Mouse (Mus musculus) Muller cell, postnatal 12 days (primary cell): ENCODE results near the gene Scly.
A peak's percentile ranks its signal among the peaks of the same experiment; 100 is the strongest.

Experiments
- DNase-seq: peaks from one replicate; pipeline ENCODE4 v3.0.0-alpha.2; 2015; ENCODE audit errors: inconsistent ontology term

The Scly gene

GRCm38 (mm10) chr1:91299707-91300426, 1.7 kb downstream of the Scly start:
- DNase-seq, result peak; percentile 19

GRCm38 (mm10) chr1:91301206-91301920, 3.2 kb downstream of the Scly start:
- DNase-seq, result no peak

GRCm38 (mm10) chr1:91302021-91302420, 3.9 kb downstream of the Scly start:
- no peak for DNase-seq

GRCm38 (mm10) chr1:91304621-91305020, 6.5 kb downstream of the Scly start:
- DNase-seq, result no peak

GRCm38 (mm10) chr1:91309366-91310085, 11.4 kb downstream of the Scly start:
- no peak for DNase-seq

- DNase-seq, result no peak
Observed at GRCm38 (mm10) chr1:91312273-91312672, 14.1 kb downstream of the Scly start.

GRCm38 (mm10) chr1:91313251-91313650, 15.1 kb downstream of the Scly start:
- peak; percentile 78 for DNase-seq

GRCm38 (mm10) chr1:91317656-91318055, 19.5 kb downstream of the Scly start:
- no peak for DNase-seq

GRCm38 (mm10) chr1:91321760-91322438, 23.8 kb downstream of the Scly start, which contains the start of gene Espnl:
Gene Espnl (plus strand): TSS chr1:91322075.
- DNase-seq, result no peak

- no peak for DNase-seq
Observed at GRCm38 (mm10) chr1:91324646-91325045, 26.5 kb downstream of the Scly start.

- DNase-seq, result no peak
Observed at GRCm38 (mm10) chr1:91325488-91326042, 27.4 kb downstream of the Scly start.

GRCm38 (mm10) chr1:91332102-91332501, 34.0 kb downstream of the Scly start:
- no peak for DNase-seq

- DNase-seq, result no peak
Observed at GRCm38 (mm10) chr1:91333582-91333981, 35.4 kb downstream of the Scly start.

- DNase-seq, result no peak
Observed at GRCm38 (mm10) chr1:91337355-91337754, 39.2 kb downstream of the Scly start.

GRCm38 (mm10) chr1:91344001-91344400, 45.9 kb downstream of the Scly start:
- DNase-seq, result no peak

- peak; percentile 47 for DNase-seq
Observed at GRCm38 (mm10) chr1:91344921-91345685, 47.0 kb downstream of the Scly start.

- peak; percentile 48 for DNase-seq
Observed at GRCm38 (mm10) chr1:91346892-91347291, 48.8 kb downstream of the Scly start.

- DNase-seq, result no peak
Observed at GRCm38 (mm10) chr1:91350841-91351240, 52.7 kb downstream of the Scly start, which contains the start of gene Klhl30. Gene Klhl30 (plus strand): TSS chr1:91351016.

- DNase-seq, result peak; percentile 16
Observed at GRCm38 (mm10) chr1:91351249-91351648, 53.1 kb downstream of the Scly start.

- peak; percentile 74 for DNase-seq
Observed at GRCm38 (mm10) chr1:91352277-91352676, 54.1 kb downstream of the Scly start.

- no peak for DNase-seq
Observed at GRCm38 (mm10) chr1:91356105-91356504, 58.0 kb downstream of the Scly start.
